Mouse (Mus musculus): ENCODE results near the gene C1qtnf1. TPM values are rescaled to one million over a fixed set of nuclear protein-coding genes. Genes with fewer than 3 reads are reported as not detected.

Gene C1qtnf1
- polyA plus RNA-seq, 1 experiment from 2014 or later: 4.4 TPM

DNA sequence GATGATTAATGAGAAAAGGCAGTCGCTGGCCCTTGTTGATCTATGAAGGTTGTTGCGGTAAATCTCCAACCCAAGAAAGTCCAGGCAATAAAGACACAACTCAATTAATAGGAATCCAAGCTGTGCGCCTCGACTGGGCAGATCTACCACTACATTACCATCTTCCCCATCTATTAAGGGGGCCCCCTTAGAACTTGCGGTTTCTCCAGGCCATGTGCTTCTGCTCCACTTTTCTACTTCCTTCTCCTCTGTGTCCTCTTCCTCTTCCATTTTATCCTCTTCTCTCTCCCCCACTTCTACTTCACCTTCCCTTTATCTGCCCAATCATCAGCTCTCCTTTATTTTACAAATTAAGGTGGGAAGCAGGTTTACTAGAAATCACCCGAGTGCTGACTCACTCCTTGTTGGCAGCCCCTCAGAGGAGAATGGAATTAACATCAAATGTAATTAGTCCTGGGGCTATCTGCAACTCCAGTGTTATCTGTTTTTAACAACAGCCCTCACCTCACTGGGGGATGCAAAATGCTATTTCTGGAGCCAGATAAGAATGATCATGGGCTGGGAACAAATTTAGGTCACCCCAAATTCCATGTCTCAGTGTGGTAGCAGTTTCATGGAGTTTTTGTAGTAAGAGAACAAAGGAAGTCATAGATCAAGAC is 46.0 kb downstream of the C1qtnf1 start:
- no peak overlapping the region for H3K9ac ChIP-seq (ENCODE audit: low read depth, low read length)
- H3K9me3 ChIP-seq (ENCODE audit: control insufficient read depth, low read length): no peaks in the 10 kb centered on the region
- H3K4me3 ChIP-seq (ENCODE audit: low read length): no peak overlapping the region
- ATAC-seq: no peak
- no peak overlapping the region for H3K27ac ChIP-seq (ENCODE audit: low read depth, low read length)
- H3K36me3 ChIP-seq (ENCODE audit: control insufficient read depth, insufficient read depth, low read length): no peaks in the 10 kb centered on the region
- peaks cover 14% of the 10 kb centered on the region for H3K4me1 ChIP-seq (ENCODE audit: control insufficient read depth, insufficient read depth, low read depth, low read length)
- H3K27me3 ChIP-seq (replicated peaks; ENCODE audit: control insufficient read depth, insufficient read depth, low read length): no peaks in the 10 kb centered on the region
- WGBS: 85% methylated on average over 6 of the region's 6 CpGs
- H3K4me2 ChIP-seq (ENCODE audit: low read length): no peak overlapping the region

DNA sequence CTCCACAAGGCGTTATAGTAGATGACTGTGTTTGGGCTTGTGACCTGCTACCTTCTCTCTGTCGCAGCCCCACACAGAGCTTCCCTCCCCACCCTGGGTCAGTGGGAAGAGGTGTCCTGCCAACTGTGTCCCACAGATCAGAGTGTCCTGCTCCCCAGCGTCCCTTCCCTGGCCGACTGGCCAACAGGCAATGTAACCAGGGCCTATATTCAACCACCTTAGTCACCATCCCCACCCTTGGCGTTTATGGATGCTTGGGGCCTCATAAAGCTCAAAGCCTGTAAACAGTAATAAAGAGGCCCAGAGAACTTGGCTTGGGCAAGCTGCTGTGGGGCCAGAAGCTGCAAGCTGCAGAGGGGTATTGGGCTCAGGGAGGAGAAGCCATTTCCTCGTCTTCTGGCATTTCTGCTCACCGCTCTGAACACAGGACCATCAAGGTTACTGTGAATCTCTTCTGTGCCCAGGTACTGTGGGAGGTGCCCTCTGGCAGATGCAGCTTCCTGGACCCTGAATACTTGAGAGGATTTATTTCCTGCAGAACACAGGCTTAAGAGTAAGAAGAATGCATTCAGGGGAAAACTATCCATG is 47.6 kb downstream of the C1qtnf1 start:
- Histone ChIP-seq H3K36me3 (ENCODE audit: control insufficient read depth, insufficient read depth, low read length) (no peaks in the 10 kb centered on the region), H3K4me1 (ENCODE audit: control insufficient read depth, insufficient read depth, low read depth, low read length) (peaks cover 10% of the 10 kb centered on the region)
- WGBS: 94% methylated on average over 7 of the region's 7 CpGs

DNA sequence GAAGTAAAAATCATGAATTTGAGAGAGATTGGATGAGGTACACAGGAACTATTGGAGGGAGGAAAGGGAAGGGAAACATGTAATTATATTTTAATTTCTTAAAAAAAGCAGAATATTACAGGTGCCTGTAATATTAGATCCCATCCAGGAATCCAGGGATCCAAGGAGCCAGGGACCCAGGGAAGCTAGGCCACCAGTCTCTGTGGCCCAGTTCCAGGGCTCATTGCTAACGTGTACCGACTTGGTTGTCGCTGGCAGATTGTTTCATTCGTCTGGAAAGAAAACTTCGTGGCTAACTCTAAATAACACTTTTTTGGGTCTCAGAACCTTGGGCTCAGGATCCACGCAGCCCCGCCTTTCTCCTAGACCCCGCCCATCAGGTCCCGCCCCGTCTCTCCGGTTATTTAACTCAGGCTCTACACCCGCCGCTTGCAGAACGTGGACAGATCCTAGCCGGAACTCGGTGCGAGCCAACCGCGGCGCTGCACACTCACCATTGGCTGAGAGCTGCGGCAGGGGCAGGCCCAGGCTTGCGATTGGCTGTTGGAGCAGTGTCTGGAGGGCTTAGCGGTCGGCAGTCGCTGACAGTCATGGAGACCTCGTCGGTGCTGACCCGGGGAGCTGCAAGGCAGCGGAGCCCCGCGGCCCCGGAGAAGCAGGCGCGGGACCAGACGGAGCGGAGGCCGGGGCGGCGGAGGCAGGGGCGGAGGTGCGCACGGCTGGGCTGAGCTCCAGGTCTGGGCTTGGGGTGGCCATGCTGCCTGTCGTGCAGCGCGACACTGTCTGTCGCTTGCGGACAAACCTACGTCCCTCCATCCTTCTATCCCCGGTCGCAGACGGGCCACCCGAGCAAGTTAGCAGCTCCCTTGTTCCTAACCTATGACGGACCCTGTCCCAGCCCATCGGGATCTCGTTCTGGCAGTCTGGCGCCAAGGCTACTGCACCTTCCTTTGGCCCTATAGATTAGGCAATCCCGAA is 48.7 kb downstream of the C1qtnf1 start, which contains the start of gene Engase:
TSS of gene Engase (plus strand) at position 434 of the 978 bp plus-strand sequence.
- peak within 1 kb of the TSS; percentile 78 for H3K4me2 ChIP-seq (ENCODE audit: low read length)
- no peaks in the 10 kb centered on the region for H3K9me3 ChIP-seq (ENCODE audit: control insufficient read depth, low read length)
- no peaks in the 10 kb centered on the region for H3K36me3 ChIP-seq (ENCODE audit: control insufficient read depth, insufficient read depth, low read length)
- H3K4me1 ChIP-seq (ENCODE audit: control insufficient read depth, insufficient read depth, low read depth, low read length): peaks cover 10% of the 10 kb centered on the region; the same call in 1 of the 2 replicates
- H3K9ac ChIP-seq (ENCODE audit: low read depth, low read length): peak within 1 kb of the TSS; percentile 82
- peak within 1 kb of the TSS; percentile 73 for H3K4me3 ChIP-seq (ENCODE audit: low read length)
- H3K27me3 ChIP-seq (replicated peaks; ENCODE audit: control insufficient read depth, insufficient read depth, low read length): no peaks in the 10 kb centered on the region
- H3K27ac ChIP-seq (ENCODE audit: low read depth, low read length): peak within 1 kb of the TSS; percentile 74; the same call in 1 of the 2 replicates
- peak; percentile 99 for ATAC-seq
- under 1% methylated on average over 57 of the region's 57 CpGs for WGBS

More for the DNA sequence above, 47.6 kb downstream of the C1qtnf1 start:
- ATAC-seq: no peak
- no peak overlapping the region for H3K4me3 ChIP-seq (ENCODE audit: low read length)
- no peaks in the 10 kb centered on the region for H3K27me3 ChIP-seq (replicated peaks; ENCODE audit: control insufficient read depth, insufficient read depth, low read length)
- H3K9ac ChIP-seq (ENCODE audit: low read depth, low read length): no peak overlapping the region
- no peak overlapping the region for H3K27ac ChIP-seq (ENCODE audit: low read depth, low read length)
- H3K4me2 ChIP-seq (ENCODE audit: low read length): no peak overlapping the region
- H3K9me3 ChIP-seq (ENCODE audit: control insufficient read depth, low read length): no peaks in the 10 kb centered on the region

DNA sequence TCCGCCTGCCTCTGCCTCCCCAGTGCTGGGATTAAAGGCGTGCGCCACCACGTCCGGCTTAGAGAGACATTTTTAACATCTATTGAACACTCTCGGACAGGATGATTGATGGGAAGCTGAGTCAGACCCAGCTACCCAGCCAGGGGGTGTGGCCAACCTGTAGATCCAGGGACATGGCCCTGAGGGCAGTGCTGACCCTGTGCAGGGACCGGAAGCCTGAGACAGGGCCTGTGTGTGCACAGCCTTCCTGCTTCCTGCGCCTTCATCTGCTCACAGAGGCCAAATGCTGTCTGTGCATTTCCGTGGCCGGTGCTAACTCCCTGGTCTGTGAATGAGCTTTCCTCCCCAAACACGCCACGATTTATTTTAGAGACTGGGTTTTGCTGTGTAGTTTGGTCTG is 51.8 kb downstream of the C1qtnf1 start:
- Histone ChIP-seq H3K27ac (ENCODE audit: low read depth, low read length) (no peak overlapping the region), H3K9me3 (ENCODE audit: control insufficient read depth, low read length) (no peaks in the 10 kb centered on the region), H3K4me1 (ENCODE audit: control insufficient read depth, insufficient read depth, low read depth, low read length) (peaks cover 10% of the 10 kb centered on the region; the same call in 1 of the 2 replicates), H3K36me3 (ENCODE audit: control insufficient read depth, insufficient read depth, low read length) (no peaks in the 10 kb centered on the region), H3K27me3 (replicated peaks; ENCODE audit: control insufficient read depth, insufficient read depth, low read length) (no peaks in the 10 kb centered on the region), H3K4me3 (ENCODE audit: low read length) (no peak overlapping the region), H3K4me2 (ENCODE audit: low read length) (no peak overlapping the region), H3K9ac (ENCODE audit: low read depth, low read length) (no peak overlapping the region)
- 81% methylated on average over 12 of the region's 12 CpGs for WGBS
- ATAC-seq: no peak

DNA sequence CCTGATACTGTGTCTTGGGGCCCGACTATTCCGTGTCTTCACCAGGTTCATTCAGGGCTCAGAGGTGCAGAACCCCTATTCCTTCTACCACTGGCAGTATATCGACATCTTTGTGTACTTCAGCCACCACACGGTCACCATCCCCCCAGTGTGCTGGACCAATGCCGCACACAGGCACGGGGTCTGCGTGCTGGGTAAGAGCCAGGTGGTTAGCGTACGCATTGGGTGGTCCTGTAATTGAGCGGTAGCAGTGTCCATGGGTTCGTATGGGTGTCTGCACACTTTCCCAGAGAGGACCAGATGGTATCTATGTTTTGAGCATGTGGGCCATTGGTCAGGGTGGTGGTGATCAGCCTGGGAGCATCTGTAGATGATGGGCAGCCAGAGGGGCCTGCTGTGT is 53.2 kb downstream of the C1qtnf1 start:
- no peak for ATAC-seq
- H3K9me3 ChIP-seq (ENCODE audit: control insufficient read depth, low read length): no peaks in the 10 kb centered on the region
- H3K4me2 ChIP-seq (ENCODE audit: low read length): no peak overlapping the region
- no peak overlapping the region for H3K4me3 ChIP-seq (ENCODE audit: low read length)
- WGBS: 86% methylated on average over 11 of the region's 11 CpGs
- peaks cover 10% of the 10 kb centered on the region; the same call in 1 of the 2 replicates for H3K4me1 ChIP-seq (ENCODE audit: control insufficient read depth, insufficient read depth, low read depth, low read length)
- no peak overlapping the region for H3K9ac ChIP-seq (ENCODE audit: low read depth, low read length)
- no peaks in the 10 kb centered on the region for H3K36me3 ChIP-seq (ENCODE audit: control insufficient read depth, insufficient read depth, low read length)
- no peak overlapping the region for H3K27ac ChIP-seq (ENCODE audit: low read depth, low read length)
- no peaks in the 10 kb centered on the region for H3K27me3 ChIP-seq (replicated peaks; ENCODE audit: control insufficient read depth, insufficient read depth, low read length)

DNA sequence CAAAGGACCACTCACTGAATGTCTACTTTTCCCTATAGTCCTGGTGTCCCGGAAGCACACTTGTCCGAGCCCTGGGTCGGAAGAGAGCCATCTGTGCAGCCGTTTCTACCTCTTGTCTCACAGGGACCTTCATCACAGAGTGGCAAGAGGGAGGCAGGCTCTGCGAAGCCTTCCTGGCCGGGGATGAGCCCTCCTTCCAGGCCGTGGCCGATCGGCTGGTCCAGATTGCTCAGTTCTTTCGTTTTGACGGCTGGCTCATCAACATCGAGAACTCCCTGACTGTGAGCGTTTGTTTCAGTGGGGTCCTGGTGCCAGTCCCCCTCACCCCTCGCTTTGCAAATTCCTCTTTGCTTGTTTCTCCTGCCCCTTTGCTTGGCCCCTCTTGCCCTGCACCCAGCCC is 53.7 kb downstream of the C1qtnf1 start:
- H3K36me3 ChIP-seq (ENCODE audit: control insufficient read depth, insufficient read depth, low read length): no peaks in the 10 kb centered on the region
- H3K27ac ChIP-seq (ENCODE audit: low read depth, low read length): no peak overlapping the region
- no peak overlapping the region for H3K4me3 ChIP-seq (ENCODE audit: low read length)
- H3K9ac ChIP-seq (ENCODE audit: low read depth, low read length): no peak overlapping the region
- no peak overlapping the region for H3K4me2 ChIP-seq (ENCODE audit: low read length)
- H3K9me3 ChIP-seq (ENCODE audit: control insufficient read depth, low read length): no peaks in the 10 kb centered on the region
- peaks cover 7% of the 10 kb centered on the region; the same call in 1 of the 2 replicates for H3K4me1 ChIP-seq (ENCODE audit: control insufficient read depth, insufficient read depth, low read depth, low read length)
- no peaks in the 10 kb centered on the region for H3K27me3 ChIP-seq (replicated peaks; ENCODE audit: control insufficient read depth, insufficient read depth, low read length)
- WGBS: 87% methylated on average over 14 of the region's 14 CpGs
- no peak for ATAC-seq

DNA sequence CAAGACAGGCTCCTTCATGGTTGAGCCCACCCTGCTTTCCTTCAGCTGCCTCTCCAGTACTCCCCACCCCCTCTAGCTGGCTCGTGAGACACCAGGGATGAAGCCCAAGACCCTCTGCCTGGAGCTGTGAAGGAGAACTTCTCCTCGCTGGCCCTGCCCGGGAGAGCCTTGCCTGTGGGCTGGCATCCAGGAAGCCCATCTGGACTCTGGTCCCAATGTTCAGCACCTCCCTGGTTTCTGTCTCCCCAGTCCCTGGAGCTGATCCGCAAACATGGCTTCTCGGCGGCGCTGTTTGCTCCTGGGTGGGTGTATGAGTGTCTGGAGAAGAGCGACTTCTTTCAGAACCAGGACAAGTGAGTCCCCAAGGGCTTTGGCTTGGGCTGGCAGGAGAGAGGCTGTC is 56.2 kb downstream of the C1qtnf1 start:
- Histone ChIP-seq H3K27ac (ENCODE audit: low read depth, low read length) (no peak overlapping the region), H3K36me3 (ENCODE audit: control insufficient read depth, insufficient read depth, low read length) (no peaks in the 10 kb centered on the region; the same call in 1 of the 2 replicates), H3K4me3 (ENCODE audit: low read length) (no peak overlapping the region), H3K4me2 (ENCODE audit: low read length) (no peak overlapping the region), H3K9me3 (ENCODE audit: control insufficient read depth, low read length) (no peaks in the 10 kb centered on the region), H3K9ac (ENCODE audit: low read depth, low read length) (no peak overlapping the region), H3K4me1 (ENCODE audit: control insufficient read depth, insufficient read depth, low read depth, low read length) (peaks cover 8% of the 10 kb centered on the region), H3K27me3 (replicated peaks; ENCODE audit: control insufficient read depth, insufficient read depth, low read length) (no peaks in the 10 kb centered on the region)
- WGBS: 74% methylated on average over 8 of the region's 8 CpGs
- ATAC-seq: no peak

DNA sequence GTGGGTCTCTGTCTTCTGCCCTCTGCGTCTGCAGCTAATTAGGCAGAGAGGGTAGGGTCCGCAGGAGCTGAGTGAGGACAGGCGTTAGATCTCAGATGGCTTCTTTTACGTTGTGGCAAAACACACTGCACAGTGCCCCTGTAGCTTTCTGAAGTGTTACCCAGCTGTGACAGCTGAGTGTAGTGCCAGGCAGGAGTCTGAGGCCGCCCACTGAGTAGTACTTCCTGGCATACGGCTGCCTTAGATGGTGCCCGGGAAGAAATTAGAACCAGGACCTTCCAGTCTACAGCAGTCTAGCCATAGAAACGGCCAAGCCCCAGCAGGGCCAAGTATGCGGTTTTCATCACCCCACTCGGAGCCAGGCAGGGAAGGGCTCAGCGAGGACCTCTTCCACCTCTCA is 57.3 kb downstream of the C1qtnf1 start:
- H3K4me2 ChIP-seq (ENCODE audit: low read length): no peak overlapping the region
- ATAC-seq: no peak
- H3K27me3 ChIP-seq (replicated peaks; ENCODE audit: control insufficient read depth, insufficient read depth, low read length): no peaks in the 10 kb centered on the region
- H3K4me1 ChIP-seq (ENCODE audit: control insufficient read depth, insufficient read depth, low read depth, low read length): peaks cover 15% of the 10 kb centered on the region
- H3K9me3 ChIP-seq (ENCODE audit: control insufficient read depth, low read length): no peaks in the 10 kb centered on the region
- H3K36me3 ChIP-seq (ENCODE audit: control insufficient read depth, insufficient read depth, low read length): no peaks in the 10 kb centered on the region; the same call in 1 of the 2 replicates
- H3K27ac ChIP-seq (ENCODE audit: low read depth, low read length): no peak overlapping the region
- H3K9ac ChIP-seq (ENCODE audit: low read depth, low read length): no peak overlapping the region
- 62% methylated on average over 11 of the region's 11 CpGs for WGBS
- no peak overlapping the region for H3K4me3 ChIP-seq (ENCODE audit: low read length)

DNA sequence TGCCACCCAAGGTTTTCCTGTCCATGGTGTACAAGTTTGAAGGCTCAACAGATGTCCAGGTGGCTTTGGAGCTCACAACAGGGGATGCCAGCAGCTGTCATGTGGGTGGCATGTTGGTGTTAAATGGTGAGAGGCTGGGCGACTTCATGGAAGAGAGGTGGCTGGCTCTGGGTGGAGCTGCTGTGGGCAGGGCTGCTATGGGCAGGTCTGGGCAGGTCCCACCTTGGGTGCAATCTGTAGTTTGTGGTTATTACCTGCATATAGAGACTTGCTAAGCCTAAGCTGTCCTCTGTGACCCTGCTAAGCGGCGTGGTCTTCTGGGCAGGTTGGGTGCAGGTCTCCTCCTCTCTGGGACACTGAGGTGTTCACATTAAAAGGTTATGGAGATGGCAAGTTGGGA is 57.8 kb downstream of the C1qtnf1 start:
- Histone ChIP-seq H3K27me3 (replicated peaks; ENCODE audit: control insufficient read depth, insufficient read depth, low read length) (no peaks in the 10 kb centered on the region), H3K9me3 (ENCODE audit: control insufficient read depth, low read length) (no peaks in the 10 kb centered on the region), H3K4me1 (ENCODE audit: control insufficient read depth, insufficient read depth, low read depth, low read length) (peaks cover 20% of the 10 kb centered on the region), H3K9ac (ENCODE audit: low read depth, low read length) (no peak overlapping the region), H3K4me3 (ENCODE audit: low read length) (no peak overlapping the region), H3K4me2 (ENCODE audit: low read length) (no peak overlapping the region), H3K36me3 (ENCODE audit: control insufficient read depth, insufficient read depth, low read length) (no peaks in the 10 kb centered on the region; the same call in 1 of the 2 replicates), H3K27ac (ENCODE audit: low read depth, low read length) (no peak overlapping the region)
- no peak for ATAC-seq
- 96% methylated on average over 3 of the region's 3 CpGs for whole genome bisulfite sequencing

Measured in hindbrain, embryonic 16.5 days (tissue).